Mouse (Mus musculus) cerebellum, postnatal 10 days (tissue): Measurements from ENCODE around the gene Eif4enif1.
"Not testable (repeated sequence)": the region's sequence is repeated elsewhere in the genome, so short reads cannot be mapped to it uniquely, and the experiment has no call there.

Experiments used
- DNase-seq, 2 experiments: peaks; one replicate each; pipeline ENCODE4 v3.0.0; 2021; ENCODE audit warnings: mixed read lengths in 2 of 2

The Eif4enif1 gene

DNA sequence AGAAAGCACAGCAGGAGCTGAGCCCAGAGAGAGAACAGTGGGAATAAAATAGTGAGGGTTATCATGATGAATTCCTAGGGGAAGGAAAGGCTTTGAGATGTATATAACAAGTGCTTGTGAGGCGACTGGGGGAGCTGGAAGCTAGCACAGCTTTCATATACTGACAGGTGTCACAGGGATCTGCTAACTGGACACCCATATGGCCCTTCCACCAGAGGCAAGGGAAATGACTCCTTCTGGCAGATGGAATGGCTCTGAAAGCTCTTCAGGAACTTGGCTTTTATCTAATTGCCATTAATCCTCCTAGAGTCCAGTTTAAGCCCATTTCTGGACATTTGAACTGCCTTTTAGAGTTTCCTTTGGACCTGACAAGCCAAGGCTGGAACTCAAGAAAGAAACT lies 20.2 kb upstream of the Eif4enif1 start:
- DNase-seq, result peak in 1 of 2 experiments; percentile 18

DNA sequence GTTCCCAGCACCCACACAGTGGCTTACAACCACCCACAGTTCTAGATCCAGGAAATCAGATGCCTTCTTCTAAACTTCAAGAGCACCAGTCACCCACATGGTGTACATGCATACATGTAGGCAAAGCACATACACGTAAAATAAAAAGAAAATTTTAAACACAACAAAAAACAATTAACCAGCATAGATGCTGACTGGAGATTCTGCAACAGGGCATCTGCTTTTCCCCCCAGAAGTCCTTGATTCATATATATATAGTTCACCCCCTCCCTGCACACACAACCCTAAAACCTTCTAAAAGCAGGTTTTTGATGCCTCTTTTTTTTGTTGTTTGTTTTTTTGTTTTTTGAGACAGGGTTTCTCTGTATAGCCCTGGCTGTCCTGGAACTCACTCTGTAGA lies 19.5 kb upstream of the Eif4enif1 start:
- not testable (repeated sequence) for DNase-seq

DNA sequence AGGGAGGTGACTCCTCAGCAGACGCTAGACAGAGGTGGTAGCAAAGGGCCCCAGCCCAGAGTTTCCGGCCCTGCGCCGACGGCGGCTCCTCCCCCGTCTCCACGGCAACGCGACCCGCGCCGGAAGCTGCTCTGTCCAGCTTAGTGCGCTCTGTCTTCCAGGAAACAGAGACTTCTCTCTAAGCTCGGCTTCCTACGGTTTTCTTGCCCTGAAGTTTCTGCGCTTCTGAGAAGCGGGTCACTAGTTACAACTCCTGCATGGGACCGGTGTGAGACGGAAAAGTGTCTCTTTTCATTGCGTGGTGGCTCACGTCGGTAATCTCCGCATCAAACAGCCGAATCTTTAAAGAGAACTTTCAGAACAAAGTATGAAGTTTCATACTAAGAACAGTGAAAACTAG lies 8.8 kb upstream of the Eif4enif1 start, which contains the start of gene Sfi1:
Gene Sfi1 (minus strand): TSS at position 101 of the 400 bp plus-strand sequence.
- no peak for DNase-seq

DNA sequence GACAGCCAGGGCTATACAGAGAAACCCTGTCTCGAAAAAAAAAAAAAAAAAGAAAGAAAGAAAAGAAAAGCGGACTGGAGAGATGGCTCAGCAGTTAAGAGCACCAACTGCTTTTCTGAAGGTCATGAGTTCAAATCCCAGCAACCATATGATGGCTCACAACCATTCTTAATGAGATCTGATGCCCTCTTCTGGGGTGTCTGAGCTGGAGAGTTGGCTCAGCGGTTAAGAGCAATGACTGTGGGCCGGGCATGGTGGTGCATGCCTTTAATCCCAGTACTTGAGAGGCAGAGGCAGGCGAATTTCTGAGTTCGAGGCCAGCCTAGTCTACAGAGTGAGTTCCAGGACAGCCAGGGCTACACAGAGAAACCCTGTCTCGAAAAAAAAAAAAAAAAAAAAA lies 1.6 kb upstream of the Eif4enif1 start:
- DNase-seq, result not testable (repeated sequence)

DNA sequence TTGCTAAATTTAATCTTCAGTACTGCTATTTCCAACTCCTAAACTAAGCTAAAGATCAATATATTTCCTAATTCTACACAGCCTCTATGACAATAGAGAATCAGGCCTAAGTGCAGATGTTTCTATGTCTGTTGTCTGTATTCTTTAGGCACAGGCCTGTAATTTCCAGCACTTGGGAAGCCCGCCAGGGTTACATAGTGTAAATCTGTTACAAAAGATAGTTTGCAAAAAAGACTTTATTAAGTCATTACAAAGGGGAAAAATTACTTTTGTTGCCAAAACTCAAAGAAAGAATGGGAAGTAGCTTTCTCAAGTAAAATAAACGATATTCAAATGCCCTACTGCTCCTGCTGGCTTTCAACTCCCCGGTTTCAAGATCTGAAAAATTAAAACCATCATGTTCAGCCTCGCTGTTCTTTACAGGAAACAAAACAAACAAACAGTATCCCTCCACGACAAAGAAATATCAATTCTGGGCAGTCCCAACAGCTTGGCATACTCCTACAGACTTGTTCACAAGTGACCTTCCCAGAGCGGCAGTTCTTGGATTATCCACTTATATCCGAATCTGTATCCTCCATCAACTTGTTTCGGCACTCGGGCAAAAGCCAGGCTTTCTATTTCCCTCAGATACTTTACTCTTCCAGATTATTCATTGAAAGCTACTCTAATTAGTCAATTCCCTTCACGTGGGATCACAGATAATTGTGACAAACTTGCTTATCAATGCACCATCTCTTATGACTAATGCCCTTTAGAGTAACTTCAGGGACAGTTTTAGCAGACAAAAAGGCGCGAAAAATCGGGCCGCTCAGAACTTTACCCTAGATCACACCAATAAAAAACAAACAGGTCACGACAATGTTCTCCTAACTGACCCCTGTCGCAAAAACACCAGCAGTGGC lies 614 bp upstream of the Eif4enif1 start:
- DNase-seq, result peak; percentile 43 to 51

DNA sequence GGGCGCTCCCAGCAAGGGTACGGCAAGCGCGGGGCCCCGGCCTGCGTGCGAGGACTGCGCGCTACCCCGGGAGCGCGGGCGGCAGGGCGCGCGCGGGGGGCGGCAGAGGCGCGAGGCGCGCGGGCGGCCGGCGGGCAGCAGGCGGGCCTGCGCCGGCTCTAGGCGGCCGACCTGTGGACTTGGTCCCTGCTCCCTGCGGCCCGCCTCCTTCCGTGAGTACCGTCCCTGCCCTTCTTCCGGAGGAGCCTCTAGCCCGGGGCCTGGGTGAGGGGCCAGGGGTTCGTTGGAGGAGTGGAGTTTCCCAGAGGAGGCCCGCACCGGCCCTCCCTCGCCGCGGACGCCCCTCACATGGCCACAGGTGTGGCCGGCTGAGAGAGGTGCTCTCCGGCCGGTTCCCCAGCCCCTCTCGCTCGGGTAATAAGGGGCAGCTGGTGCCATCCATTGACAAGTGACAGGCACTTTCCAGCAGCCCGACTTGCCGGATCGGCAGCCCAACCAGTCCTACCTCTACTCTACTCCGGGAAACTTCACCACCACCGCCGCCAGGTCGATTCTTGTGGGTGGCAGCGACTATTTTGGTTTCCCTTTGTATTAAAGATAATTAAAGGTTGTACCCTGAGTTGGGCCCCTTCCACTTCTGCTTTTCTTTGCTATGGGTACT lies 719 bp downstream of the Eif4enif1 start:
- DNase-seq, result peak; percentile 67 to 73

DNA sequence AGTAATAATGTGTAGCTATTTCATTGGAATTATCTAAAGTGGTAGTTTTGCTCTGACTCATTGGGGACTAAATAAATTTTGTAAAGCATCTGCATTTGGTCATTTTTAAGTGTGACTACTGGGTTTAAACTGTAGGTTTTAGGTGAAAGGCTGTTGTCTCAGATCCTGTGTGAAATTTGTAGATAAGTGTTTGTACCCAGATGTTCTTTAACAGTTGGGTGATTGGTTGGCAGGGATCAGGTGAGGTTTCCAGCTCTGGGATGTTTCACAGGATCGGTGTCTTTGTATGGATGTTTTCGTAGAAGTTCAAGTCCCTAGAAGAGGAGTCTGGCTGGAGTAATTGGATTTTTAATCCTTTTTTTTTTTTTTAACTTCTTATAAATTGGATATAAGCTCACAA lies 1.6 kb downstream of the Eif4enif1 start:
- no peak for DNase-seq

DNA sequence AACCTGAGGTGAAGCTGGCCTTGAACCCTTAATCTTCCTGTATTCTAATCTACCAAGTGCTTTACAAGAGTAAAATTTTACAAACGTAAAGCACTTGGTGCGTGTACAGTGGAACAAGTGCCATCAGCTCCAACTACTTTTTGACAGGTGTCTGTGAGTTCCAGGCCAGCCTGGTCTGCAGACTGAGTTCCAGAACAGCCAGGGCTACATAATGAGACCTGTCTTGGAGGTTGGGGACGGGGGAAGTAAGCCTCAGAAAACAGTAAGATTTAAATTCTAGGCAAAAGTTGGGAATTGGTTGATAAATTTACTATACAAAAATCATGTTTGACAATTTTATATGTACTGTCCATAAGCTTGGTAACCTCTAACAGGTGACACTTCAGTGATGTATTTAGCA lies 3.0 kb downstream of the Eif4enif1 start:
- DNase-seq, result no peak

DNA sequence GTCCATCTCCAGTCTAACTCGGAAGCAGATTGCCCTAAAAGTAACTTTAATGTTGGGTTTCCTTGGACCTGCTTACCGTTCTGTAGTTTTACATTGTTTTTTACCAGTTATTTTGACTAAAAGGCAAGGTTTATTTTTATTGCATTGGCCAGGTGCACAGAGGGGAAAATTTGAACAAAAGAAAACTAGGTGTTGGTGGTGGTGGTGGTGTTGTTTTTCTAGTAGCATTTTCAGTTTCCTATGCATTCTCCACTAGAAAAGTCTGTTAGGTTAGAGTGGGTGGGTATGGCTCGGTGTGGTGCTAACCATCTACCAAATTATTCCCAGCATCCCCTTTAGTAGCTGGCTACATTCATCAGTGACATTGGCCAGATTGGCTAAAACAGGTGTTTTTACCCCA lies 4.6 kb downstream of the Eif4enif1 start:
- DNase-seq, result no peak

DNA sequence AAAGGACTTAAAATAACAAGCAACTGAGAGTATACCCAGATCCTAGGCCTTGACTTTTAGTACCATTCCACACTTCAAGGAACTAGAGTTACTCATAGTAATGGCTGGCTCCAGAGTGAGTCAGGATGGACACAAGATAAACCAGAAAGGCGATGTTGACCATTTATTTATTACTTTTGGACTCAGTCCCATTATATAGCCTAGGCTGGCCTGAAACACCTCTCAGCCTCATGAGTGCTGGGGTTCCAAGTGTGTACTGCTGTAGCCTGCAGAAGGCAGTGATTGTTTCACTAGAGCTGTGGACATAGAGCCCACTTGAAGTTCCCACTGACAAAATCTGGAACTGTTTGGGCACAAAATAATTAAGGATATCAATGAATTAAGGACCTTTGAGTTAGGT lies 10.3 kb downstream of the Eif4enif1 start:
- DNase-seq, result no peak

DNA sequence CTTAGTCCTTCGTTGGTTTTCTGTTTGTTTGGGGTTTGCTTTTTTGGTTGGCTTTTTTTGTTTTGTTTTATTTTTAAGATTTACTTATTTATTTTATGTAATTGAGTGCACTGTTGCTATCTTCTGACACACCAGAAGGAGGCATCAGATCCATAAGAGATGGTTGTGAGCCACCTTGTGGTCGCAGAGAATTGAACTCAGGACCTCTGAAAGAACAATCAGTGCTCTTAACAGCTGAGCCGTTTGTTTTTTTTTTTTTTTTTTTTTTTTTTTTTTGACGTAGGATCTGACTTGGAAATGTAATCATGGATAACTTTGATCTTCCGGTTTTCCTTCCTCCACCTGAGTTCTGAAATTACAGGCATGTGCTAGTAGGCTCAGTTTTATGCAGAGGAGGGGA lies 20.9 kb downstream of the Eif4enif1 start:
- DNase-seq, result no peak

DNA sequence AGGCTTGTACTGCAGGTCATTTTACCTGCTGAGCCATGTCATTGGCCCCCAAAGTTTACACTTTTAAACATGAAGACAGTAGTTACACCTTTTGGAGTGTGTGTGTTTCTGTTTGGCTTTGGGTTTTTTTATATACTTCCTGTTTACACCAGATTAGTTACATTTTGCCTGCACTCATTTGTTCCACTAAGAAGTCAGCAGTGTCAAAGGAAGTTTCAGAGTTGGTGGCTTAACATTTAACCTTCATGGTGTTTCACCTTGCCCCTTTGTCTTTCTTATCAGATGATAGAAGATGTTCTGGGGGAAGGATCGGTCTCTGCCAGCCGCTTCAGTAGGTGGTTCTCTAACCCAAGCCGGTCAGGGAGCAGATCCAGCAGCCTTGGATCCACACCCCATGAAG lies 24.9 kb downstream of the Eif4enif1 start:
- DNase-seq, result no peak

DNA sequence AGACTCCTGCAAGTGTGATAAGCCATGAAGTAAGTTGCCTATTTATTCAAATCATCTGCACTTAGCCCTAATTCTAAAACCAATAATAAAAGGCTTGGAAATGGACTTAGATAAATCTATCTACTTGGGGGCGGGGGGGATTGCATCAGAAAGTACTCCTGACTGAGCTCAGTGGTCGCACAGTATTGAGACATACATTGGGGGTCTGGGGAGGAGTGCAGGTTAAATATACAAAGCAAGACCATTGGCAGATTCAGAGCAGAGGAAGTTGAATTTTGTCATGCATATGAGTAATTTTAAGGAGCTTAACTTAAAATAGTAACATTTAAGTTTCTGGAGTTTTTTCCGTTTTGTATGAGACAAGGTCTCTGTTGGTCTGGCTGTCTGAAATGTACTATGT lies 30.1 kb downstream of the Eif4enif1 start:
- DNase-seq, result no peak

DNA sequence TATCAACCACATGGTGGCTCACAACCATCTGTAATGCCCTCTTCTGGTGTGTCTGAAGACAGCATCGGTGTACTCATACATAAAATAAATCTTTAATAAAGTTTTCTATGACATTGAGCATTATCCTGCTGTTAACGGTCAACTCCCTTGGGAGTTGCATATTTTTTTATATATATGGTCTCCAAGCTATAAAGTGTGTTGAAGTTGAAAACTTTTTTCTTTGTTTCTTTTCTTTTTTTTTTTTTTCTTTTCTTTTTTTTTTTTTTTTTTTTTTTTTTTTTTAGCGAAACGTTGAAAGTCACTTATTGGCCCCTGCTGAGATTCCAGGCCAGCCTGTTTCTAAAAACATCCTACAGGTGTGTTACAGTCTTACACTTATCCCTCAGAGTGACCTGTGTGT lies 31.5 kb downstream of the Eif4enif1 start:
- no peak for DNase-seq

DNA sequence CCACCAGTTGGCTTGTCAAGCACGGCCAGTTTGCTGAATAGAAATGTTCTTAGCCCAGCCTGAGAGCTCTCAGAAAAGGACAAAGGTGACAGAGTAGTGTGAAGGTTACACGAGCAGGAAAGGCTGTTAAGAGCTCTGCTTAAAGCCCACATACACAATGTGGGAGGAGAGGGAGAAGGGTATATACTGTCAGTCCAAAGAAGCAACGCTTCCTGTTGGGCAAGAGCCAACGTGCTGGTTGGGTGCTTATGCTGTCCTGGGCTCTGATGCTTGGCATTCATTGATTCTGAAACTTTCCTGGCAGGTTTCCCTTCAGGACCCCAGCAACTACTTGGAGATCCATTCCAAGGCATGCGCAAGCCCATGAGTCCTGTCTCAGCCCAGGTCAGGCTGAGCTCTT lies 33.1 kb downstream of the Eif4enif1 start:
- peak in 1 of 2 experiments; percentile 15 for DNase-seq

DNA sequence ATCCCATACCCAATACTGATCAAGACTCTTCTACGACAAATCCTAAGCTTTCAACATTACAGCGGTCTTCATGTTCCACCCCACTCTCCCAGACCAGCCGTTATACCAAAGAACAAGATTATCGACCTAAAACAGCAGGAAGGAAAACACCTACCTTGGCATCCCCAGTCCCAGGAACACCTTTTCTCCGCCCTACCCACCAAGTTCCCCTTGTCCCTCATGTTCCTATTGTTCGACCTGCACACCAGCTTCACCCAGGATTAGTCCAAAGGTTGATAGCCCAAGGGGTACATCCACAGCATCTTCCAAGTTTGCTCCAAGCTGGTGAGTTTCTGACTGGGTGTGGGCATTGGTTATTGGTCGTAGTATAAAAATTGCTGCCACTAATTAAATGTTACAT lies 40.2 kb downstream of the Eif4enif1 start:
- DNase-seq, result no peak

DNA sequence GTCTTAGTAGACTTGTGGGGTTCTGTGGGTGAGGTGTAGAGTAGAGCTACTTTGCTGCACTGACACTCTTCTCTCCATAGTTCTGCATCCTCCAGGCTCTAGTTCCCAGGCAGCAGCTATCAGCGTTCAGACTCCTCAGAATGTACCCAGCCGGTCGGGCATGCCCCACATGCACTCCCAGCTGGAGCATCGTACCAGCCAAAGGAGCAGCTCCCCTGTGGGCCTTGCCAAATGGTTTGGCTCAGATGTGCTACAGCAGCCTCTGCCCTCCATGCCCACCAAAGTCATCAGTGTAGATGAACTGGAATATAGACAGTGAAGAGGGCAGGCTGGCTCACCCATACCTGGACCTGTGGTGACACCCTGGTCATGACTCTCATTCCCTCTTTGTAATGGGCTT lies 41.6 kb downstream of the Eif4enif1 start:
- DNase-seq, result peak; percentile 58 to 76

DNA sequence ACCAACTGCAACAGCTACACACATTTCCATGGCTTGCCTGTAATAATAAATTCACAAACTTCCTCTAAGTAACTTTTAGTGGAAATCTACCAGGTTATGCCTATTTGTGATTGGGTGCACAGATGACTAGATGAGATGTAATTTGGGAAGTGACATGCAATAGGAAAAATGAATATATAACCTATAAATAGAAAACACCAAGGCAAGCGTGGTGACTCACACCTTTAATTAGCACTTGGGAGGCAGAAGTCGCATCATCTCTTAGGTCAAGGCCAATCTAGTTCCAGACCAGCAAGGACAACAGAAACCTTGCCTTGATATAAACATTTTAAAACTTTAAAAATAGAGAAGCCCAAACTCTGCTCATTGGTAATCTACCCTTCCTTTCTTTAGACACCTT lies 45.2 kb downstream of the Eif4enif1 start:
- no peak for DNase-seq

DNA sequence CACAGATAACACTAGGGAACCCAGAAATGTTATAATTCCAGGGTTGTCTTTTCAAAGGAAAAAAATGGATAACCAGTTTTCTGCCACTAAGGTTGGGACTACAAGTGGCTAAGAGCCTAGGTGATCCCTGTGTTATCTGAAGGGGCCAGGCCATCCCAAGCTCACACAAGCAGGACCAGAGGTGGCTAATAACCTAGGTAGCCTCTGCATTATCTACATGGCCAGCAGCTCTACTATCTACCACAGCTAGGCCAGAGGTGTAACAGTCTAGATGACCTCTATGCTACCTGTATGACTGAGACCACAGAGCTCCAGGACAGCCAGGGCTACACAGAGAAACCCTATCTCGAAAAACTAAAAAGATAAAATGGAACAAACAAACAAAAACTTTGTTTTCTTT lies 57.3 kb downstream of the Eif4enif1 start:
- no peak for DNase-seq

DNA sequence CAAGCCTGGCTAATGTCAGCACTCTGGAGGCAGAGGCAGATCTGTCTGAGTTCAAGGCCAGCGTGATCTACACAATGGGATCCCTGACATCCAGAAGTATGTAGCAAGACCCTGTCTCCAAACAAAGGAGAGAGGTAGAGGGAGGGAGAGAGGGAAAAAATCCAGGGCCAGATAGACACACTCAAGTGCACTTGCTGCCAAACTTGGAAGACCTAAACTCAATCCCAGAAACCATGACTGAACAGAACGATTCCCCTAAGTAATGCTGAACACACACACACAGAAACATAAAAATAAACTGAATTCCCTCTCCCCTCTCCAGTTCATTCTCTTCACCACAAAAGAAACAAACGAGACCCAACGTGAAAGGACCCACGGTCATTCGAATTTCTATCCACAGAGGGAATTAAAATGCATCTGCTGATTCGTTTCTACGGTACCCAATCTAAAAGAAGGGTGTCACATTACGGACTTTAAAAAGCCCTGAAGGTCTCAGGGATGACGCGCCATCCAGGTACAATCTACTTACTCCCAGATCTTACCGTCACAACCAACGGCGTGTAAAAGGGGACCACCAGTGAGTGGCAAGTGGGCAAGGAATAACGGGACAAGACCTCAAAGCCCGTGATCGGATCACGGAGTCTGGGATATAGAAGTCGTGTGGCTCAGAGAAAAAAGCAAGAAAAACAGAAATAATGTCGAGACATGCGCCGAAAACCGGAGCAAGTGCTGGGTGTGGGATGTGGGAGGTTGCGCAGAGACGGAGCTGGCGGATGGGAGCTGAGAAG lies 63.3 kb downstream of the Eif4enif1 start:
- DNase-seq, result no peak

DNA sequence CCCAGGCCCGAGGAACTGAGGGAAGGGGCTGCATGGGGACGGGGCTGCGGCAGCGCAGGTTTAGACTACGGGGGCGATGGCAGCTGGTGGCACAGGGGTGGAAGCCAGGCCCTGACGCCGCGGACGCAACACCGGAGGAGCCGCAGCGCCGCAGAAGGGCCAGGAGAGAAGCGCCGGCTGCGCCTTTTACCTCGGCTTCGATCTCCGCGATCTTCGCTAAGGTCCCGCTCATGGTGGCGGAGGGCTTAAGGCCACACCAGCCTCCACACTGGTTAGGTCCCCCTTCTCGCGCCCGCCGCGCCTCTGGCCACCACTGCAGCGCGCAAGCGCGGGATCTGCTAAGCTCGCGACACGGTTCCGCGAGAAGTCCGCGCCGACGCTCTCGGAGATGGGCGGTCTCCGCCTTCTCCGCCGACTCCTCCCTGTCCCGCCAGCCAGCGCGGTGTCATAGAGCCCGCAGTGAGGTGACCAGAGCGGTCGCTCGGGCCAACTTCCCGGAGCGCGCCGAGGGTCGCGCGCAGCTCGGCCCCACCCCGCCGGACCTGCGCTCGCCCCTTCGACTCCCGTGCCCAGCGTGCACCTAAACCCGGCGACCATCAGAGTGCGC lies 64.0 kb downstream of the Eif4enif1 start, which contains the start of gene Drg1:
Gene Drg1 (minus strand): TSS at position 337 of the 607 bp plus-strand sequence.
- peak; percentile 97 to 99 for DNase-seq

DNA sequence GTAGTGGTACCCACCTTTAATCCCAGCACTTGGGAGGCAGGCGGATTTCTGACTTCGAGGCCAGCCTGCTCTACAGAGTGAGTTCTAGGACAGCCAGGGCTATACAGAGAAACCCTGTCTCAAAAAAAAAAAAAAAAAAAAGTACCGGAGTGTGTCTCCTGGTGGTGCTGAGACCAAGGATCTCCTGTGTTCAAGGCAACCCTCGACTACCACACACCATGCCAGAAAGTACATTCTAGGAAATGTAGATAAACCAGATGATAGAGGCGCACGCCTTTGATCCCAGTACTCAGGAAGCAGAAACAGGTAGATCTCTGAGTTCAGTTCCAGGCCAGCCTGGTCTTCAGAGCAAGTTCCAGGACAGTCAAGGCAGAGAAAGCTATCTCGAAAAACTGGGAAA lies 64.9 kb downstream of the Eif4enif1 start:
- DNase-seq, result no peak

DNA sequence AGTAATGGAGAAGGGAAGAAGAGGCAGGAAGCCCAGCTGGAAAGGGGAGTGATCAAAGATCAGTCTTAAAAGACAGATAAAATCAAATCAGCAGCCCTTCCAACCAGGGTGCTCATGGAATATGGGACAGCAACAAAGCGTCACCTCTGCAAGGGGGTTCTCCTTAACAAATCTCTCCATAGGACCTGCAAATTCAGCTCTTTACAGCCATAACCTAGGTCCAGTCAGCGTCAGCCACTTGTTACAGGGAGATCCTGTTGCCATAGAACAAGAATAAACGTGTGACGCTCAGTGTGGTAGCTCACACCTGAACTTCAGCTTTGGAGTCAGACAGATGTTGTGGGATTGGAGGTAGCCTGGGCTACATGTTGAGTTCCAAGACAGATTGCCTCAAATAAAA lies 67.0 kb downstream of the Eif4enif1 start:
- no peak for DNase-seq
